Mouse (Mus musculus): Measurements from ENCODE around the gene Plcl2. TPM values are rescaled to one million over a fixed set of nuclear protein-coding genes. Genes with fewer than 3 reads are reported as not detected.

Gene Plcl2
- polyA plus RNA-seq, 1 experiment from 2014 or later, result 9.3 TPM

- H3K27me3 ChIP-seq (replicated peaks), result no peaks in the 10 kb centered on the region
- H3K9ac ChIP-seq (replicated peaks), result no peak overlapping the region
- H3K4me3 ChIP-seq (replicated peaks), result no peak overlapping the region
- WGBS, result 90% methylated on average over 7 of the region's 7 CpGs
- H3K36me3 ChIP-seq, result no peaks in the 10 kb centered on the region
- H3K4me2 ChIP-seq, result no peak overlapping the region
- no peaks in the 10 kb centered on the region for H3K9me3 ChIP-seq (replicated peaks)
- 0 out of 2 replicates have a peak, but pooled peaks cover 8% of the 10 kb centered on the region for H3K4me1 ChIP-seq
- H3K27ac ChIP-seq (replicated peaks), result no peak overlapping the region
- ATAC-seq (ENCODE audit: low FRiP score), result no peak
Observed at GRCm38 (mm10) chr17:50733390-50733789, 224.2 kb downstream of the Plcl2 start.

DNA sequence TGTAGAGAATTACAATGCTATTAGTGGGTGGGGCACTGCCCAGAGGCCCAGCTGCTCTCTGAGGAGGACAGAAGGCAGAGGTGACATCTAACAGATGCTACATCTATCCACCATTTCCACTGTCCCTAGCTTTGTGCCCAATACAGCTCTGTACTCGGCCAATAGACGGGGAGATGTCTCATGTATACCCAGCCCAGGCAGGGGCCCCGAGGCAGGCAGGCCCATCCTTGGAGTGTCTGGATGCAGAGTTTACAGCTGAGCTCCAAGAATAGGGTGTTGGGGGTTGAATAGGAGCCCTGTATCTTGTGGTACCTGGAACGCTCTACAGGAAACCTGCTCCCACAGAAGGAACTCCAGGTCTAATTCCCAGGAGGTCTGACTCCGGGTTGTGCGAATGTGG, 225.6 kb downstream of the Plcl2 start:
- Histone ChIP-seq H3K9ac (replicated peaks) (no peak overlapping the region), H3K27ac (replicated peaks) (no peak overlapping the region), H3K36me3 (no peaks in the 10 kb centered on the region), H3K4me2 (no peak overlapping the region), H3K27me3 (replicated peaks) (no peaks in the 10 kb centered on the region), H3K4me3 (replicated peaks) (no peak overlapping the region), H3K4me1 (0 out of 2 replicates have a peak, but pooled peaks cover 8% of the 10 kb centered on the region), H3K9me3 (replicated peaks) (no peaks in the 10 kb centered on the region)
- no peak for ATAC-seq (ENCODE audit: low FRiP score)
- WGBS, result 87% methylated on average over 6 of the region's 6 CpGs

DNA sequence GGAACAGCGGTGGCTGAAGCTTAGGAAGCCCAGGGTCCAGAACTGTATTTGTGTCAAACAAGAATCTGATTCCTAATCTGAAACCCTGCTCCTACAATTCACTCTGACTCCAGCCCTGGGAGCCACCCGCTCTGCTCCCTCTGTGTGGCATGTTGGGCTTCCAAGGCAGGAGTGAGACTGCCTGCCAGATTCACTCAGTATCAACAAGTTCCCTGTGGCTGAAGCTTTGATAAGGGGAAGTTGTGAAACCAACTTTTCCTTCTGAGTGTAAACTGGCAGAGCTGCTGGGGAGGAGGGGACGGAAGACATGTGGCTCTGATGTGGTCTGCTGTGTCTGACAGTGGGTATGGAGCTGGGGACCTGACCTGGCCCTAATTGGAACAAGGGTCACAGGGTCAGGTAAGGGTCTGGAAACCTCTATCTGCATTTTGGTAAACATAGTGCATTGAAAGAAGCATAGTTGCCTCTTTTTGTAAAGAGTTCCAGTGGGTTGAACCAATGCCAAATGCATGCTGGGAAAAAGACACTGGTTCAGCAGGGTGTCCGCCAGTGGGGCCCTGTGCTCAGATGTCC, 226.3 kb downstream of the Plcl2 start:
- Histone ChIP-seq H3K9me3 (replicated peaks) (no peaks in the 10 kb centered on the region), H3K4me1 (0 out of 2 replicates have a peak, but pooled peaks cover 8% of the 10 kb centered on the region), H3K36me3 (no peaks in the 10 kb centered on the region), H3K4me3 (replicated peaks) (no peak overlapping the region), H3K4me2 (no peak overlapping the region), H3K27ac (replicated peaks) (no peak overlapping the region), H3K9ac (replicated peaks) (no peak overlapping the region), H3K27me3 (replicated peaks) (no peaks in the 10 kb centered on the region)
- ATAC-seq (ENCODE audit: low FRiP score), result no peak; the same call in 1 of the 2 replicates
- 79% methylated on average over 4 of the region's 4 CpGs for WGBS

DNA sequence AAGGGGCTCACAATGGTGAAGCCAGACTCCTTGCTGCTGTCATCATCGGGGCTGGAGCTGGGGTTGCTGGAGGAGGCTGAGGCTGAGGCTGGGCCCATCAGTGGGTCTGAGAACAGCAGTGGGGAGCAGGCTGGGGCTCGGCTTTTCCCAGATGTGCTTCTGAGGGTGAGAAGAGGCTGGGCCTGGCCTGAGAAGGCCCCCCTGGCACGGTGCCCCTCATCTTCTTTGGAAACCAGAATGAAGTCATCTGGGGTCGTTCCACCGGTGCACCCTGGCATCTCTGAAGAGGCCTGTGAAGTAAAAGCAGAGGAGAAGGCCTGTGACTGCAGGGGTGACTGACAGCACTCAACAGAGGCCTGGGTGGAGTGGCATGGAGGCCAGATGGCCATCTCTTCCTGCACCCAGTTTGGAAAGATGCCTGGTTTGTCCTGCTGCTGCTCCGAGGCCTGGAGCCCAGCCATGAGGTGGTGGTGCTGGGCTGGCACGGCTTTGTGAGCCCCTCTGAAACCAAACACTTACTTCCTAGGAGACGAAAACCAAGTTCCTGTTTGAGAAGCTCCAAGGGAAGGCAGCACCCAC, 226.8 kb downstream of the Plcl2 start:
- no peak overlapping the region for H3K27ac ChIP-seq (replicated peaks)
- H3K9ac ChIP-seq (replicated peaks), result no peak overlapping the region
- H3K4me2 ChIP-seq, result no peak overlapping the region
- 0 out of 2 replicates have a peak, but pooled peaks cover 8% of the 10 kb centered on the region for H3K4me1 ChIP-seq
- 67% methylated on average over 8 of the region's 8 CpGs for WGBS
- H3K4me3 ChIP-seq (replicated peaks), result no peak overlapping the region
- H3K36me3 ChIP-seq, result no peaks in the 10 kb centered on the region
- no peaks in the 10 kb centered on the region for H3K9me3 ChIP-seq (replicated peaks)
- ATAC-seq (ENCODE audit: low FRiP score), result no peak
- no peaks in the 10 kb centered on the region for H3K27me3 ChIP-seq (replicated peaks)

GRCm38 (mm10) chr17:50737068-50737467, 227.9 kb downstream of the Plcl2 start:
- WGBS, result 70% methylated on average over 2 of the region's 2 CpGs
- Histone ChIP-seq H3K36me3 (no peaks in the 10 kb centered on the region), H3K4me3 (replicated peaks) (no peak overlapping the region), H3K9me3 (replicated peaks) (no peaks in the 10 kb centered on the region), H3K27me3 (replicated peaks) (no peaks in the 10 kb centered on the region), H3K9ac (replicated peaks) (no peak overlapping the region), H3K4me1 (0 out of 2 replicates have a peak, but pooled peaks cover 8% of the 10 kb centered on the region), H3K4me2 (no peak overlapping the region), H3K27ac (replicated peaks) (no peak overlapping the region)
- no peak for ATAC-seq (ENCODE audit: low FRiP score)

Other genes with a start within 250 kb of the Plcl2 start
- gene Dazl, start 215.8 kb upstream of the Plcl2 start, polyA plus RNA-seq (2015; fragmentation: Nextera tagmentation; extraction: Ambion mirVana), result 0.52 TPM in 2 replicates